Mouse (Mus musculus): ENCODE measurements at regions not wholly inside any gene's neighbourhood (a gene's known extent, or its start where the extent isn't known, plus 50 kb on each side); places are given as distances from the start of the nearest gene placed in this dataset.

- no peak for DNase-seq (ENCODE audit: low spot score in 2 of 2)
Observed at GRCm38 (mm10) chr4:95389647-95390046, 167.7 kb upstream of the Fggy start.

GRCm38 (mm10) chr4:95390549-95390948 lies 166.8 kb upstream of the Fggy start:
- no peak for DNase-seq (ENCODE audit: low spot score in 2 of 2)

- DNase-seq (ENCODE audit: low spot score in 2 of 2), result no peak
Observed at GRCm38 (mm10) chr4:95395746-95396145, 161.6 kb upstream of the Fggy start.

- no peak for DNase-seq (ENCODE audit: low spot score in 2 of 2)
Observed at GRCm38 (mm10) chr4:95398301-95398700, 159.0 kb upstream of the Fggy start.

GRCm38 (mm10) chr4:95402273-95402672 lies 155.0 kb upstream of the Fggy start:
- DNase-seq (ENCODE audit: low spot score in 2 of 2), result no peak

GRCm38 (mm10) chr4:95417075-95417474 lies 140.2 kb upstream of the Fggy start:
- DNase-seq (ENCODE audit: low spot score in 2 of 2), result no peak

- no peak for DNase-seq (ENCODE audit: low spot score in 2 of 2)
Observed at GRCm38 (mm10) chr4:95426563-95426962, 130.7 kb upstream of the Fggy start.

- DNase-seq (ENCODE audit: low spot score in 2 of 2), result no peak
Observed at GRCm38 (mm10) chr4:95434543-95434942, 122.8 kb upstream of the Fggy start.

GRCm38 (mm10) chr4:95435080-95435479 lies 122.2 kb upstream of the Fggy start:
- no peak for DNase-seq (ENCODE audit: low spot score in 2 of 2)

- DNase-seq (ENCODE audit: low spot score in 2 of 2), result no peak
Observed at GRCm38 (mm10) chr4:95439834-95440233, 117.5 kb upstream of the Fggy start.

GRCm38 (mm10) chr4:95443854-95444811 lies 113.2 kb upstream of the Fggy start:
- no peak for DNase-seq (ENCODE audit: low spot score in 2 of 2)

GRCm38 (mm10) chr4:95450286-95450685 lies 107.0 kb upstream of the Fggy start:
- no peak for DNase-seq (ENCODE audit: low spot score in 2 of 2)

- no peak for DNase-seq (ENCODE audit: low spot score in 2 of 2)
Observed at GRCm38 (mm10) chr4:95451831-95452230, 105.5 kb upstream of the Fggy start.

GRCm38 (mm10) chr4:95456318-95456717 lies 101.0 kb upstream of the Fggy start:
- DNase-seq (ENCODE audit: low spot score in 2 of 2), result no peak

- no peak for DNase-seq (ENCODE audit: low spot score in 2 of 2)
Observed at GRCm38 (mm10) chr4:95456943-95457342, 100.4 kb upstream of the Fggy start.

- DNase-seq (ENCODE audit: low spot score in 2 of 2), result no peak
Observed at GRCm38 (mm10) chr4:95462476-95462875, 94.8 kb upstream of the Fggy start.

GRCm38 (mm10) chr4:95463082-95463825 lies 94.1 kb upstream of the Fggy start:
- DNase-seq (ENCODE audit: low spot score in 2 of 2), result no peak

- no peak for DNase-seq (ENCODE audit: low spot score in 2 of 2)
Observed at GRCm38 (mm10) chr4:95466647-95467046, 90.7 kb upstream of the Fggy start.

- DNase-seq (ENCODE audit: low spot score in 2 of 2), result no peak
Observed at GRCm38 (mm10) chr4:95467526-95467925, 89.8 kb upstream of the Fggy start.

GRCm38 (mm10) chr4:95474726-95475406 lies 82.4 kb upstream of the Fggy start:
- DNase-seq (ENCODE audit: low spot score in 2 of 2), result no peak

GRCm38 (mm10) chr4:95476071-95476724 lies 81.1 kb upstream of the Fggy start:
- DNase-seq (ENCODE audit: low spot score in 2 of 2), result no peak

- no peak for DNase-seq (ENCODE audit: low spot score in 2 of 2)
Observed at GRCm38 (mm10) chr4:95483571-95483970, 73.7 kb upstream of the Fggy start.

All from cerebellum, postnatal 4 days (tissue).